11 mouse cellular contexts compared by ENCODE assay signal in genomic region chr2:32325342-32325741, GRCm38 (mm10). TPM values are rescaled to one million over a fixed set of nuclear protein-coding genes. Genes with fewer than 3 reads are reported as not detected.
DNase-seq lines count a peak whose midpoint lies in the region; ATAC-seq and TF ChIP-seq lines count a peak whose summit lies in the region.
"Had no signal": no experiment of that assay in that cellular context is flagged by ENCODE, and none has a peak within 500 bp of the region (broad histone marks: within the 10 kb centered on the region; RNA-seq: fewer than 3 reads in every experiment).

No protein-coding gene starts in this region.

- DNase-seq in frontal cortex, postnatal 10 days (ENCODE audit: low spot score in 2 of 2), result no peak
- DNase-seq in lung, adult 2 months, result no peak
- DNase-seq in fibroblast of lung, adult 2 months (ENCODE audit: low read depth), result peak; percentile 59
- no peak for DNase-seq in neural tube, embryonic 10.5 days (ENCODE audit: extremely low spot score, low spot score)
- no peak for DNase-seq in cerebellum, adult 11-12 months
- DNase-seq: cerebellum, adult 2 months; kidney, postnatal 14 days; thymus, postnatal 25 days had no signal

- H3K4me2 ChIP-seq in lung, embryonic 15.5 days, result no peak overlapping the region
- H3K4me2 ChIP-seq in myocyte (ENCODE audit: low read depth), result peak overlapping the region; percentile 7

- no peak for TF ChIP-seq POLR2A in lung, adult 2 months (IDR thresholded peaks at IDR 0.05; ENCODE audit: borderline replicate concordance, extremely low read depth, low read depth, low read length)
- no peak for TF ChIP-seq POLR2A in myocyte (IDR thresholded peaks at IDR 0.05; ENCODE audit: insufficient read length, low read depth)

- no peaks in the 10 kb centered on the region for H3K9me3 ChIP-seq in lung, embryonic 15.5 days

- ATAC-seq in frontal cortex, adult (ENCODE audit: low TSS enrichment), result peak; percentile 14; the same call in 1 of the 2 replicates
- no peak for ATAC-seq in lung, embryonic 15.5 days (ENCODE audit: borderline replicate concordance, extremely low read depth, low FRiP score, low TSS enrichment)

- H3K27ac ChIP-seq in lung, embryonic 15.5 days, result 0 out of 2 replicates have a peak overlapping the region, but pooled peaks have one; percentile 1

- TF ChIP-seq CTCF in lung, adult 2 months (IDR thresholded peaks at IDR 0.05; ENCODE audit: insufficient read depth, low read length), result no peak

- H3K9ac ChIP-seq in lung, embryonic 15.5 days, result no peak overlapping the region

- no peaks in the 10 kb centered on the region for H3K36me3 ChIP-seq in lung, embryonic 15.5 days
- H3K36me3 ChIP-seq in myocyte (ENCODE audit: control insufficient read depth, insufficient read depth), result no peaks in the 10 kb centered on the region

- WGBS in lung, embryonic 15.5 days, result 28% methylated on average over 7 of the region's 7 CpGs
- WGBS in lung, adult 2 months, result 24% methylated on average over 7 of the region's 7 CpGs

- no peak overlapping the region for H3K4me3 ChIP-seq in lung, embryonic 15.5 days
- H3K4me3 ChIP-seq in lung, adult 2 months (replicated peaks; ENCODE audit: extremely low read depth, low read depth, low read length), result no peak overlapping the region
- H3K4me3 ChIP-seq in myocyte, result no peak overlapping the region

- no peaks in the 10 kb centered on the region for H3K27me3 ChIP-seq in lung, embryonic 15.5 days
- no peaks in the 10 kb centered on the region for H3K27me3 ChIP-seq in myocyte (ENCODE audit: control insufficient read depth, insufficient read depth, insufficient read length)

- H3K4me1 ChIP-seq in lung, embryonic 15.5 days, result peaks cover 6% of the 10 kb centered on the region
- H3K4me1 ChIP-seq in lung, adult 2 months (ENCODE audit: control insufficient read depth, insufficient read depth, low read length), result peaks cover 2% of the 10 kb centered on the region; the same call in 1 of the 2 replicates

- H3ac ChIP-seq in myocyte (ENCODE audit: control insufficient read depth, insufficient read length), result no peak overlapping the region

- no peaks in the 10 kb centered on the region for H3K79me2 ChIP-seq in myocyte (ENCODE audit: control insufficient read depth, insufficient read depth)

TF ChIP-seq in myocyte, 11 proteins besides CTCF, POLR2A, EP300 and RAD21:
- TF ChIP-seq MYOD1 (IDR thresholded peaks at IDR 0.05; ENCODE audit: control insufficient read depth in 1 of 3, insufficient read length in 2 of 3, low read depth in 2 of 3), result no peak
- TF ChIP-seq USF1 (IDR thresholded peaks at IDR 0.05; ENCODE audit: low read depth), result no peak
- TF ChIP-seq TCF12 (IDR thresholded peaks at IDR 0.05; ENCODE audit: insufficient read depth, poor library complexity, severe bottlenecking), result no peak
- no peak for TF ChIP-seq E2F4 (IDR thresholded peaks at IDR 0.05; ENCODE audit: insufficient read depth)

RNA-seq across cellular contexts. Expression of gene Ciz1, which starts 26.8 kb away (rescaled TPM):
- polyA plus RNA-seq in lung, embryonic 15.5 days (2015; fragmentation: Nextera tagmentation; extraction: Ambion mirVana), result 47.0 and 47.7 TPM in 2 replicates
- polyA plus RNA-seq in lung, adult 2 months (2012; rRNA removed), result 237 and 245 TPM in 2 replicates
- 54.2 TPM for polyA plus RNA-seq in myocyte (2012; fragmentation: generic; extraction: Trizol)

RNA-seq across cellular contexts. Expression of gene Dnm1, which starts 27.8 kb away (rescaled TPM):
- 7.0 and 7.6 TPM in 2 replicates for polyA plus RNA-seq in lung, embryonic 15.5 days (2015; fragmentation: Nextera tagmentation; extraction: Ambion mirVana)
- 44.0 and 60.3 TPM in 2 replicates for polyA plus RNA-seq in lung, adult 2 months (2012; rRNA removed)
- polyA plus RNA-seq in myocyte (2012; fragmentation: generic; extraction: Trizol), result 44.0 TPM

RNA-seq across cellular contexts. Expression of gene Swi5, which starts 37.5 kb away (rescaled TPM):
- polyA plus RNA-seq in lung, embryonic 15.5 days (2015; fragmentation: Nextera tagmentation; extraction: Ambion mirVana), result 405 and 449 TPM in 2 replicates
- polyA plus RNA-seq in lung, adult 2 months (2012; rRNA removed), result 110 and 135 TPM in 2 replicates
- 253 TPM for polyA plus RNA-seq in myocyte (2012; fragmentation: generic; extraction: Trizol)

RNA-seq across cellular contexts. Expression of gene Golga2, which starts 38.2 kb away (rescaled TPM):
- 22.8 and 24.3 TPM in 2 replicates for polyA plus RNA-seq in lung, embryonic 15.5 days (2015; fragmentation: Nextera tagmentation; extraction: Ambion mirVana)
- polyA plus RNA-seq in lung, adult 2 months (2012; rRNA removed), result 34.8 and 45.0 TPM in 2 replicates
- 60.7 TPM for polyA plus RNA-seq in myocyte (2012; fragmentation: generic; extraction: Trizol)

RNA-seq across cellular contexts. Expression of gene 1110008P14Rik, which starts 56.4 kb away (rescaled TPM):
- 32.3 and 33.5 TPM in 2 replicates for polyA plus RNA-seq in lung, embryonic 15.5 days (2015; fragmentation: Nextera tagmentation; extraction: Ambion mirVana)
- 170 and 173 TPM in 2 replicates for polyA plus RNA-seq in lung, adult 2 months (2012; rRNA removed)
- polyA plus RNA-seq in myocyte (2012; fragmentation: generic; extraction: Trizol), result 153 TPM
